9 mouse cellular contexts compared by ENCODE assay signal in the genomic region with DNA sequence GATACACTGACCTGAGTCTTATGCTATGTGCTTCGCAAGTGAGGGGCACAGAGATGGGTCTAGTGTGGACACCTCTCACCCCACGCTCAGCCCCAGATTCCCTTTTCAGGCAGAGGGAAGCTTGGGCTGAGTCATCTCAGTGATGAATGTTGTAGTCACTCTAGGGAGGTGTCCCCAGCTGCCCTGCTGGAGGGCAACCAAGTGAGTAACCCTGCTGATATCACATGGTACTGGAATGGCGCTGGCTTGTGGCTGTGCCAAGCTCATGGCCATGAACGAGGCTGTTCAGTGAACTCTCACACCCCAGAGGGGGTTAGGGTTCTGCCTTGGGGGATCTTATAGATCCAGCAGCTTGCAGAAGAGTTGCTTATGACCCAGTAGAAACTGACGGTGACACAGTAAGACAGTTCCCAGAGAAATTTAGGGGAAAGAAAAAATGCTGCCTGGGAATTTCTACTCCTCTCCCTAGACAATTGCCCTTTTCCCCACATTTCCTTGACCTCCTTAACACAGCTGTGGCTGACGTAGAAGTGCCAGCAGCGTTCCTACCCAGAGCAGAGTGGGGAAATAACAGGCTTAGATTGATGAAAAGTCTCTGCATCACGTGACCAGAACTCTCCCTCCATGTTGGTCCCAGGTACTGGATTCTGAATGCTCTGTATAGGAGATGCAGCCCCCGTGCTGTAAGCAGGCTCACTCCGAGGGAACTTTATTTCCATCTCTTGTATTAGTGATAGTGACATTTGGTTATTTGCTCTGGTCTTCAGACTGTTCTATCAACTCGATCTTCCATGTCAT.
DNase-seq lines count a peak whose midpoint lies in the region; ATAC-seq lines count a peak whose summit lies in the region.
"Had no signal": no experiment of that assay in that cellular context is flagged by ENCODE, and none has a peak within 500 bp of the region (broad histone marks: within the 10 kb centered on the region; RNA-seq: fewer than 3 reads in every experiment).

No protein-coding gene starts in this region.

- no peak for ATAC-seq in neural tube, embryonic 15.5 days (ENCODE audit: low FRiP score)
- no peak for ATAC-seq in intestine, embryonic 16.5 days

- H3K9ac ChIP-seq in neural tube, embryonic 15.5 days (replicated peaks): no peak overlapping the region
- H3K9ac ChIP-seq in intestine, embryonic 16.5 days (ENCODE audit: low read depth, low read length): no peak overlapping the region
- H3K9ac ChIP-seq: heart, embryonic 13.5 days had no signal

- no peaks in the 10 kb centered on the region for H3K9me3 ChIP-seq in neural tube, embryonic 15.5 days (replicated peaks)
- H3K9me3 ChIP-seq in intestine, embryonic 16.5 days (ENCODE audit: control insufficient read depth, low read length): no peaks in the 10 kb centered on the region
- no peaks in the 10 kb centered on the region for H3K9me3 ChIP-seq in embryonic facial prominence, embryonic 10.5 days
- H3K9me3 ChIP-seq: heart, embryonic 13.5 days had no signal

- no peaks in the 10 kb centered on the region for H3K27me3 ChIP-seq in neural tube, embryonic 15.5 days (replicated peaks)
- no peaks in the 10 kb centered on the region for H3K27me3 ChIP-seq in intestine, embryonic 16.5 days (replicated peaks; ENCODE audit: control insufficient read depth, insufficient read depth, low read length)
- H3K27me3 ChIP-seq in embryonic facial prominence, embryonic 10.5 days (replicated peaks; ENCODE audit: low read depth, poor library complexity, severe bottlenecking): no peaks in the 10 kb centered on the region
- H3K27me3 ChIP-seq: heart, embryonic 13.5 days had no signal

- no peak overlapping the region for H3K4me2 ChIP-seq in neural tube, embryonic 15.5 days
- no peak overlapping the region for H3K4me2 ChIP-seq in intestine, embryonic 16.5 days (ENCODE audit: low read depth, low read length)
- H3K4me2 ChIP-seq: heart, embryonic 13.5 days had no signal

- peak; percentile 3 for DNase-seq in layer of hippocampus, adult 9-10 months (ENCODE audit: low spot score)
- no peak for DNase-seq in layer of hippocampus, postnatal 36 days
- peak; percentile 94 for DNase-seq in adrenal gland, adult 2 months
- peak; percentile 83 for DNase-seq in heart, adult 8-10 months (ENCODE audit: low spot score)
- peak; percentile 11 for DNase-seq in ovary, postnatal 14 days (ENCODE audit: low spot score)
- no peak for DNase-seq in embryonic facial prominence, embryonic 10.5 days (ENCODE audit: low spot score)

- 83% methylated on average over 11 of the region's 11 CpGs for WGBS in neural tube, embryonic 15.5 days
- WGBS in intestine, embryonic 16.5 days: 75% methylated on average over 11 of the region's 11 CpGs
- 85% methylated on average over 11 of the region's 11 CpGs for WGBS in embryonic facial prominence, embryonic 10.5 days

- no peaks in the 10 kb centered on the region for H3K4me1 ChIP-seq in neural tube, embryonic 15.5 days
- H3K4me1 ChIP-seq in intestine, embryonic 16.5 days (ENCODE audit: control insufficient read depth, insufficient read depth, low read length): no peaks in the 10 kb centered on the region
- no peaks in the 10 kb centered on the region for H3K4me1 ChIP-seq in embryonic facial prominence, embryonic 10.5 days
- H3K4me1 ChIP-seq: heart, embryonic 13.5 days had no signal

- no peak overlapping the region for H3K27ac ChIP-seq in neural tube, embryonic 15.5 days (replicated peaks)
- H3K27ac ChIP-seq in intestine, embryonic 16.5 days (ENCODE audit: low read length): no peak overlapping the region
- no peak overlapping the region for H3K27ac ChIP-seq in embryonic facial prominence, embryonic 10.5 days (replicated peaks)
- H3K27ac ChIP-seq: heart, embryonic 13.5 days had no signal

- no peaks in the 10 kb centered on the region for H3K36me3 ChIP-seq in neural tube, embryonic 15.5 days
- H3K36me3 ChIP-seq in intestine, embryonic 16.5 days (ENCODE audit: control insufficient read depth, insufficient read depth, low read length): no peaks in the 10 kb centered on the region
- no peaks in the 10 kb centered on the region for H3K36me3 ChIP-seq in embryonic facial prominence, embryonic 10.5 days (replicated peaks)
- H3K36me3 ChIP-seq: heart, embryonic 13.5 days had no signal

- H3K4me3 ChIP-seq in neural tube, embryonic 15.5 days (replicated peaks): no peak overlapping the region
- no peak overlapping the region for H3K4me3 ChIP-seq in intestine, embryonic 16.5 days (ENCODE audit: low read length)
- H3K4me3 ChIP-seq in embryonic facial prominence, embryonic 10.5 days: no peak overlapping the region
- H3K4me3 ChIP-seq: heart, embryonic 13.5 days had no signal

Comparison
In these comparisons a context has a peak if more than half of its experiments do, and no peak if none do; other contexts are left out.
1. DNase-seq: peak in layer of hippocampus, adult 9-10 months (single experiment), adrenal gland, adult 2 months (single experiment), heart, adult 8-10 months (single experiment) and ovary, postnatal 14 days (single experiment); none in layer of hippocampus, postnatal 36 days (0 of 2) and embryonic facial prominence, embryonic 10.5 days (single experiment).